Mouse (Mus musculus): ENCODE measurements at regions not wholly inside any gene's neighbourhood (a gene's known extent, or its start where the extent isn't known, plus 50 kb on each side); places are given as distances from the start of the nearest gene placed in this dataset.
"Not testable (repeated sequence)": the region's sequence is repeated elsewhere in the genome, so short reads cannot be mapped to it uniquely, and the experiment has no call there.

DNA sequence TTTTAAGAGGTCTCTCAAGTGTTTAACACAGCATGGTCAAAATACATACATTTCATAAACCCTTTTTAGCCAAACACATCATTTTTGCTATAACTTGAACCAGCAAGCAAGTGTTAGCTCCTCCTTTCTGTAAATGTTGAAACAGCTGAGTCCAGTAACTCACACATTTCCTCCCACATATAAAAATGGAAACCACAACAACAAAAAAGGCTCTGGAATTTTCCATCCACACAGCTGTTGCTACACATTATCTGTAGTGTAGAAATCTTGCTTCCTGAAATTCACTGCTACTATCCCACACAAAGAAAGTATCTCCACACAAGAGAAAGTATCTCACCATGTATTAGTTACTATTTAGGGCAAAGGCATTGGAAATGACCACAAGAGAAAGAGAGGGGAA, 96.7 kb upstream of the Tbl1x start:
- no peaks in the 10 kb centered on the region for H3K4me1 ChIP-seq (ENCODE audit: insufficient read depth)
- H3K4me3 ChIP-seq (ENCODE audit: low read depth, low read length) = no peak overlapping the region
- no peak overlapping the region for H3K27ac ChIP-seq (ENCODE audit: low read depth)
- no peak for TF ChIP-seq EP300 (IDR thresholded peaks at IDR 0.05; ENCODE audit: low read depth)
- TF ChIP-seq CTCF (IDR thresholded peaks at IDR 0.05; ENCODE audit: low read depth) = no peak
- H3K36me3 ChIP-seq (replicated peaks; ENCODE audit: insufficient read depth, low read length) = no peaks in the 10 kb centered on the region
- no peaks in the 10 kb centered on the region for H3K9me3 ChIP-seq (ENCODE audit: low read length)
- H3K9ac ChIP-seq (replicated peaks) = no peak overlapping the region
- DNase-seq = no peak
- ATAC-seq = no peak
- no peaks in the 10 kb centered on the region for H3K27me3 ChIP-seq (ENCODE audit: insufficient read depth, low read length)
- H3K4me2 ChIP-seq (ENCODE audit: low read depth, low read length) = no peak overlapping the region

DNA sequence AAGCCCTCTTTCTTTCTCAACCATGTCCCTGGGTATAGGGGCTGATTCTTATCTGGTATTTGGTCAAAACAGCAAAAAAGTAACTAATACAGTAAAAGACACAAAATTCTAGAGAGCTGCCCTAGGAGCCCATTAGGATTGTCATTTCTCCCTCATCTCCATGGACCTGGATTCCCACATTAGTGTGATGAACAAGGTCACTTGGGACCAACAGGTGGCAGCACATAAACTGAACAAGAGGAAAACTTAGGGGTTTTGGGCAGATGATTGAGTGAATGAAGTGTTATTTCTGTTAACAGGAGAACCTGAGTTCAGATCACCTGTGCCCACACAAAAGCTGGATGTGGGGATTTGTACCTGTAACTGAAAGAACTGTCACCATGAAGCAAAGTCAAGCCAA, 93.0 kb upstream of the Tbl1x start:
- Histone ChIP-seq H3K27me3 (ENCODE audit: insufficient read depth, low read length) (no peaks in the 10 kb centered on the region), H3K9ac (replicated peaks) (no peak overlapping the region), H3K4me1 (ENCODE audit: insufficient read depth) (no peaks in the 10 kb centered on the region), H3K27ac (ENCODE audit: low read depth) (no peak overlapping the region), H3K4me3 (ENCODE audit: low read depth, low read length) (no peak overlapping the region), H3K4me2 (ENCODE audit: low read depth, low read length) (no peak overlapping the region), H3K9me3 (ENCODE audit: low read length) (no peaks in the 10 kb centered on the region), H3K36me3 (replicated peaks; ENCODE audit: insufficient read depth, low read length) (no peaks in the 10 kb centered on the region)
- TF ChIP-seq CTCF (IDR thresholded peaks at IDR 0.05; ENCODE audit: low read depth) (peak; percentile 41; the same call in 1 of the 2 replicates), EP300 (IDR thresholded peaks at IDR 0.05; ENCODE audit: low read depth) (no peak)
- DNase-seq (no peak), ATAC-seq (no peak)

DNA sequence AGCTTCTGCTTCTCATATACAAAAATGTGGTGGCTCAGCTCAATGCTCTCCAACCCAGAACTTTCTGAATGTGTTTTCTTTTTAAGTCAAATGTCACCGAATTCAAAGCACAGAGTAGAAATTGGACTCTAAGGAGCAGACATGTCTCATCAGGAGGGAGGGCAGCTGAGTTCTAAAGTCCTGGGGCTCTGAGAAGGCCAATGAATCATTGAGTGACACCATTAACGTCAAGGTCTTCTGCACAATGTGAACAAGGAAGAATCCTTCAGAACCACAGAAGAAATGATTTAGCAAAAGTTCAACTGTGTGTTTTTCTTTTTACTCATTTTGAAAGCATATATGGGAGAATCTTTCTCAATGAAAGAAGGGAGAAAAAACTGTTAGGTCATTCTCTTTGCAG, 88.6 kb upstream of the Tbl1x start:
- WGBS (ENCODE audit: insufficient replicate concordance) = 62% methylated on average over 2 of the region's 2 CpGs
- TF ChIP-seq CTCF (IDR thresholded peaks at IDR 0.05; ENCODE audit: low read depth) (no peak), EP300 (IDR thresholded peaks at IDR 0.05; ENCODE audit: low read depth) (no peak)
- Histone ChIP-seq H3K9ac (replicated peaks) (no peak overlapping the region), H3K36me3 (replicated peaks; ENCODE audit: insufficient read depth, low read length) (no peaks in the 10 kb centered on the region), H3K4me2 (ENCODE audit: low read depth, low read length) (no peak overlapping the region), H3K4me3 (ENCODE audit: low read depth, low read length) (no peak overlapping the region), H3K9me3 (ENCODE audit: low read length) (no peaks in the 10 kb centered on the region), H3K27me3 (ENCODE audit: insufficient read depth, low read length) (no peaks in the 10 kb centered on the region), H3K27ac (ENCODE audit: low read depth) (no peak overlapping the region), H3K4me1 (ENCODE audit: insufficient read depth) (no peaks in the 10 kb centered on the region)
- DNase-seq (no peak), ATAC-seq (no peak)

DNA sequence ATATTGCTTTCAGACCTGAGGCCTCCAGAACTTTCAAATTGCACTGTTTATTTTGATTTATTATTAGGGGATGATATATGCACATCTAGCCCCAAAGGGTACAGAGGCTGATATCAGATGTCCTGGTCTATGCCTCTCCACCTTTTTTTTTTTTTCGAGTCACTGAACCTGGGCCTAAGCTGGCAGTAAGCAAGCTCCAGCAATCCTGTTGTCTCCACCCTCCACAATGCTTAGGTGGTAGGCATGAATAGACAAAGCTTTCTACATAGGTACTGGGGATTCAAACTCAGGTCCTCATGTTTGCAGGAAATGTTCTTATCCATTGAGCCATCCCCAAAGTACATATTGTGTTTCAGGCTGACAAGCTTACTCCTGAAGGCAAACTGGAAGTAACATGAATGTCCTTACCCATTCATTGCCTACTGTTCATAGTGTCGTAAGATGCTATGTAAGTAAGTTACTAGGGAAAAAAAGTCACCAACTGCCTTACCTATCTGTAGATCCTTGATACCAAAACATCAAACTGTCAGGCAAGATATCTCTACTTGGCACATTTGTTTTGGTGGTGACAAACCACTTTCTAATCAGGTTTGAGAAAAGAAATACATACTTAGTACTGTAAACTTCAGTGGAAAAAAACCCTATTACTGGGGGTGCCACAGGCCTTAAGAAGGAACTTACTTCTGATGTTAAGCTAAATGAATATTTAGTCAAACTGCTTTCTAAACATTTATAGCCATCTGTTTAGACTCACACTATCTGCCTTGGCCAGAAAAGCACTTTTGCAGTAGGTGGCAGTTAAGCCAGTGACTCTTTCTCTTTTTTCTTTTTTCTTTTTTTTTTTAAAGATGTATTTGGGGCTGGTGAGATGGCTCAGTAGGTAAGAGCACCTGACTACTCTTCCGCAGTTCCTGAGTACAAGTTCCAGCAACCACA, 85.8 kb upstream of the Tbl1x start:
- Histone ChIP-seq H3K4me1 (ENCODE audit: insufficient read depth) (no peaks in the 10 kb centered on the region), H3K36me3 (replicated peaks; ENCODE audit: insufficient read depth, low read length) (no peaks in the 10 kb centered on the region), H3K4me2 (ENCODE audit: low read depth, low read length) (no peak overlapping the region), H3K4me3 (ENCODE audit: low read depth, low read length) (no peak overlapping the region), H3K27me3 (ENCODE audit: insufficient read depth, low read length) (no peaks in the 10 kb centered on the region), H3K9me3 (ENCODE audit: low read length) (no peaks in the 10 kb centered on the region), H3K9ac (replicated peaks) (no peak overlapping the region), H3K27ac (ENCODE audit: low read depth) (no peak overlapping the region)
- TF ChIP-seq CTCF (IDR thresholded peaks at IDR 0.05; ENCODE audit: low read depth) (no peak), EP300 (IDR thresholded peaks at IDR 0.05; ENCODE audit: low read depth) (peak; percentile 95)
- ATAC-seq (peak; percentile 62), DNase-seq (no peak)
- 57% methylated on average over 3 of the region's 3 CpGs for WGBS (ENCODE audit: insufficient replicate concordance)

DNA sequence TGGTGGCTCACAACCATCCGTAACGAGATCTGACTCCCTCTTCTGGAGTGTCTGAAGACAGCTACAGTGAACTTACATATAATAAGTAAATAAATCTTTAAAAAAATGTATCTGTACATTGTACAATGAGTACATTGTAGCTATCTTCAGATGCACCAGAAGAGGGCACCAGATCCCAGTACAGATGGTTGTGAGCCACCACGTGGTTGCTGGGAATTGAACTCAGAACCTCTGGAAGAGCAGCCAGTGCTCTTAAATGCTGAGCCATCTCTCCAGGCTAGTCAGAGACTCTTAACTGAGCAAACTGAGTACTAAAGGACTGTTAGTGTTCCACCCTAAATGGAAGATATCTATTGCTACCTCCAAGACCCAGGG, 85.1 kb upstream of the Tbl1x start:
- 0 out of 2 replicates have a peak, but pooled peaks have one; percentile 9 for TF ChIP-seq CTCF (IDR thresholded peaks at IDR 0.05; ENCODE audit: low read depth)

DNA sequence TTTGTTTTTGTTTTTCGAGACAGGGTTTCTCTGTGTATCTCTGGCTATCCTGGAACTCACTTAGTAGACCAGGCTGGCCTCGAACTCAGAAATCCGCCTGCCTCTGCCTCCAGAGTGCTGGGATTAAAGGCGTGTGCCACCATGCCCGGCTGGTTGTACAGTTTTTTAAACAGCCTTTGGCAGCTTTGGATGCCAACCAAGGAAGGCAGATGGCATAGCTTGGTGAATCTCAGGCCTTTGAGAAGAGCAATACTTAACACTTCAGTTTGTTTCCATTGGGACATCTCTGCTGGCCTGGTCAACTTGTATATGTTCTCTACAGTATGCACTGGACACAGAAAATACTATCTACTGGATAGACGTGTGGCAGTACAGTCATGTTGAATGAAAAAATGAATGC, 84.0 kb upstream of the Tbl1x start:
- WGBS (ENCODE audit: insufficient replicate concordance) = 78% methylated on average over 6 of the region's 6 CpGs

More for the DNA sequence above, 85.1 kb upstream of the Tbl1x start:
- not testable (repeated sequence) for DNase-seq; H3K4me2 ChIP-seq (ENCODE audit: low read depth, low read length); H3K4me1 ChIP-seq (ENCODE audit: insufficient read depth); ATAC-seq; H3K9me3 ChIP-seq (ENCODE audit: low read length); H3K4me3 ChIP-seq (ENCODE audit: low read depth, low read length); H3K27me3 ChIP-seq (ENCODE audit: insufficient read depth, low read length); H3K9ac ChIP-seq (replicated peaks); H3K36me3 ChIP-seq (replicated peaks; ENCODE audit: insufficient read depth, low read length); H3K27ac ChIP-seq (ENCODE audit: low read depth)
- WGBS (ENCODE audit: insufficient replicate concordance) = 58% methylated on average over 3 of the region's 3 CpGs

More for the DNA sequence above, 84.0 kb upstream of the Tbl1x start:
- ATAC-seq; DNase-seq; H3K4me1 ChIP-seq (ENCODE audit: insufficient read depth); H3K27me3 ChIP-seq (ENCODE audit: insufficient read depth, low read length); H3K4me3 ChIP-seq (ENCODE audit: low read depth, low read length); H3K36me3 ChIP-seq (replicated peaks; ENCODE audit: insufficient read depth, low read length); H3K27ac ChIP-seq (ENCODE audit: low read depth); H3K4me2 ChIP-seq (ENCODE audit: low read depth, low read length); H3K9me3 ChIP-seq (ENCODE audit: low read length); H3K9ac ChIP-seq (replicated peaks): not testable (repeated sequence)
